8 mouse cellular contexts compared by ENCODE assay signal in genomic region chr3:27862821-27863740, GRCm38 (mm10). TPM values are rescaled to one million over a fixed set of nuclear protein-coding genes. Genes with fewer than 3 reads are reported as not detected.
A peak's percentile ranks its signal among the peaks of the same experiment; 100 is the strongest.
DNase-seq lines count a peak whose midpoint lies in the region; ATAC-seq and TF ChIP-seq lines count a peak whose summit lies in the region.

No protein-coding gene starts in this region.

- H3K9me3 ChIP-seq in hindbrain, embryonic 16.5 days (ENCODE audit: control insufficient read depth, low read length), result no peaks in the 10 kb centered on the region

- H3K4me2 ChIP-seq in hindbrain, embryonic 16.5 days (ENCODE audit: low read length), result peak overlapping the region; percentile 55

- H3K4me3 ChIP-seq in cortical plate, adult 2 months (ENCODE audit: insufficient read depth, low read length), result peak overlapping the region; percentile 21
- peak overlapping the region; percentile 36 for H3K4me3 ChIP-seq in hindbrain, embryonic 16.5 days (ENCODE audit: low read length)

- H3K36me3 ChIP-seq in hindbrain, embryonic 16.5 days (ENCODE audit: control insufficient read depth, insufficient read depth, low read length), result no peaks in the 10 kb centered on the region

- peak overlapping the region; percentile 54 for H3K9ac ChIP-seq in hindbrain, embryonic 16.5 days (ENCODE audit: low read depth, low read length)

- ATAC-seq in hindbrain, embryonic 16.5 days, result peak; percentile 91
- ATAC-seq in erythroblast, adult 5-6 weeks (replicated peaks; ENCODE audit: low FRiP score, poor library complexity, severe bottlenecking), result no peak

- no peaks in the 10 kb centered on the region for H3K4me1 ChIP-seq in cortical plate, adult 2 months (ENCODE audit: control insufficient read depth, insufficient read depth, low read length)
- H3K4me1 ChIP-seq in hindbrain, embryonic 16.5 days (ENCODE audit: control insufficient read depth, insufficient read depth, low read depth, low read length), result peaks cover 17% of the 10 kb centered on the region

- no peaks in the 10 kb centered on the region for H3K27me3 ChIP-seq in hindbrain, embryonic 16.5 days (replicated peaks; ENCODE audit: control insufficient read depth, insufficient read depth, low read length)

- TF ChIP-seq POLR2A in cortical plate, adult 2 months (IDR thresholded peaks at IDR 0.05; ENCODE audit: extremely low read depth, insufficient read depth, low read length), result peak; percentile 45; the same call in 1 of the 2 replicates

- 8% methylated on average over 16 of the region's 16 CpGs for WGBS in hindbrain, embryonic 16.5 days

- peak; percentile 80 for DNase-seq in R1 (ENCODE audit: low read depth, low spot score)
- peak; percentile 33 to 42 for DNase-seq in gastrocnemius, adult 8-10 months (ENCODE audit: low spot score in 2 of 2)
- DNase-seq in left cerebral cortex, adult 11 months (ENCODE audit: low spot score), result peak; percentile 50
- peak; percentile 75 for DNase-seq in lung, postnatal 14 days
- peak; percentile 60 for DNase-seq in right cerebral cortex, adult 18-20 months

- peak; percentile 37; the same call in 1 of the 2 replicates for TF ChIP-seq CTCF in cortical plate, adult 2 months (IDR thresholded peaks at IDR 0.05; ENCODE audit: extremely low read depth, insufficient read depth, low read length)

- H3K27ac ChIP-seq in cortical plate, adult 2 months (ENCODE audit: insufficient read depth, low read length), result no peak overlapping the region
- H3K27ac ChIP-seq in hindbrain, embryonic 16.5 days (ENCODE audit: low read depth, low read length), result peak overlapping the region; percentile 73

RNA-seq across cellular contexts. Expression of gene Tmem212, which starts 33.1 kb away (rescaled TPM):
- 0.89 and 3.3 TPM in 2 replicates for polyA plus RNA-seq in cortical plate, adult 2 months (2012; rRNA removed)
- total RNA-seq in gastrocnemius, adult 8-10 months (2022), result not detected
- polyA plus RNA-seq in hindbrain, embryonic 16.5 days (2015; fragmentation: Nextera tagmentation; extraction: Ambion mirVana), result 0.23 and 0.31 TPM in 2 replicates
- total RNA-seq in erythroblast, adult 5-6 weeks (2015; ENCODE audit: low replicate concordance), result not detected in 2 replicates
- not detected in 2 replicates for total RNA-seq in erythroblast, adult 5-6 weeks (2017; ENCODE audit: low replicate concordance)
